Mouse (Mus musculus) kidney, postnatal 0 days (tissue): ENCODE measurements at regions not wholly inside any gene's neighbourhood (a gene's known extent, or its start where the extent isn't known, plus 50 kb on each side); places are given as distances from the start of the nearest gene placed in this dataset.

Experiments
- ATAC-seq: fragments of 200-750 bp; cut with Nextera tagmentation; replicated peaks from 2 replicates; pipeline ENCODE4 v1.8.0; 2017; ENCODE audit warnings: low read depth, moderate number of reproducible peaks, moderate TSS enrichment, moderate library complexity; ENCODE audit not compliant: low FRiP score
- DNase-seq: peaks from one replicate; pipeline ENCODE4 v3.0.0-alpha.2; 2016; ENCODE audit warnings: low spot score
- H3K27ac ChIP-seq: fragments of 300-500 bp; sonication (generic); 2 replicates; pipeline ENCODE4 v1.5.1; 2014; ENCODE audit warnings: mild to moderate bottlenecking
- H3K27me3 ChIP-seq: fragments of 300-500 bp; sonication (generic); 2 replicates; pipeline ENCODE4 v1.6.1; 2014; ENCODE audit warnings: low read length, mixed read lengths; ENCODE audit not compliant: insufficient read depth
- H3K36me3 ChIP-seq: fragments of 300-500 bp; sonication (generic); 2 replicates; pipeline ENCODE4 v1.6.1; 2014; ENCODE audit warnings: low read length, mixed read lengths; ENCODE audit not compliant: insufficient read depth
- H3K4me1 ChIP-seq: fragments of 300-500 bp; sonication (generic); replicated peaks from 2 replicates; pipeline ENCODE4 v1.6.1; 2014; ENCODE audit warnings: antibody characterized with exemption, low read length, mixed read lengths; ENCODE audit not compliant: insufficient read depth
- H3K4me2 ChIP-seq: fragments of 300-500 bp; sonication (generic); 2 replicates; pipeline ENCODE4 v1.6.1; 2014; ENCODE audit warnings: mild to moderate bottlenecking, low read length, moderate library complexity, mixed read lengths
- H3K4me3 ChIP-seq: fragments of 300-500 bp; sonication (generic); replicated peaks from 2 replicates; pipeline ENCODE4 v1.5.1; 2014; ENCODE audit warnings: low read depth, low read length
- H3K9ac ChIP-seq: fragments of 300-500 bp; sonication (generic); 2 replicates; pipeline ENCODE4 v1.6.1; 2014; ENCODE audit warnings: low read depth, low read length
- H3K9me3 ChIP-seq: fragments of 300-500 bp; sonication (generic); replicated peaks from 2 replicates; pipeline ENCODE4 v1.6.1; 2016; ENCODE audit warnings: low read length, inconsistent platforms, mixed read lengths
- CTCF ChIP-seq: IDR thresholded peaks from 2 replicates; pipeline ENCODE4 v1.5.1; 2016; ENCODE audit warnings: antibody characterized with exemption, low read depth, mild to moderate bottlenecking, moderate library complexity
- WGBS: fragments of 180-500 bp; shearing (Covaris S2); extraction: QIAGEN DNeasy Blood & Tissue Kit; methylation state at CpG from one replicate; pipeline ENCODE4 v1.1.7; 2014; 5-methylcytosine and 5-hydroxymethylcytosine counted together

- DNase-seq (no peak), ATAC-seq (no peak)
- Histone ChIP-seq H3K4me1 (no peaks in the 10 kb centered on the region), H3K9me3 (no peaks in the 10 kb centered on the region), H3K27me3 (no peaks in the 10 kb centered on the region), H3K4me3 (no peak overlapping the region), H3K27ac (no peak overlapping the region), H3K9ac (no peak overlapping the region), H3K4me2 (no peak overlapping the region), H3K36me3 (no peaks in the 10 kb centered on the region)
- TF ChIP-seq CTCF = no peak
- WGBS = 92% methylated on average over 5 of the region's 5 CpGs
These were observed 352.0 kb upstream of the Shh start for GRCm38 (mm10) chr5:28819091-28819490.

DNA sequence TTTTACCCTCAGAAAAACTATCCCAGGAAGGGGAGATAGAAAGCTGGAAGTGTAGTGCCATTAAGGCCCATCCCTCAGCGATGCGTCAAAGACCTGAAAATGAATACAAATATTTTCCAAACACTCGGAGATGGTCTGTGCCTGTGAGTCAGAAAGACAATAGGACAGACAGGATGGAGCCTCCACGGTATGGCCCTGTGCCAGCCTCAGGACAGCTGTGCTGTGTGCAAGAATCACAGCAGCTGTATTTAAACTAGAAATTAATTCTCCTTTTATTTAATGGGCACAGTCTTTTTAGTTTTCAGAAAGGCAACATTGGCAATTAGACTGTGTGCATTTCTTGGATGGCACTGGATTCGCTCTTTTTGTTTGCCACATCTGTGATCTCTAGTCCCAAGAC lies 340.9 kb upstream of the Shh start:
- ATAC-seq = no peak
- H3K4me1 ChIP-seq = no peaks in the 10 kb centered on the region
- WGBS = 70% methylated on average over 5 of the region's 5 CpGs
- DNase-seq = peak; percentile 1
- H3K4me3 ChIP-seq = no peak overlapping the region
- H3K36me3 ChIP-seq = no peaks in the 10 kb centered on the region
- no peak overlapping the region for H3K9ac ChIP-seq
- no peak overlapping the region for H3K27ac ChIP-seq
- H3K4me2 ChIP-seq = no peak overlapping the region
- no peaks in the 10 kb centered on the region for H3K9me3 ChIP-seq
- TF ChIP-seq CTCF = no peak
- no peaks in the 10 kb centered on the region for H3K27me3 ChIP-seq

- no peak overlapping the region for H3K4me3 ChIP-seq
- TF ChIP-seq CTCF = no peak
- H3K4me1 ChIP-seq = no peaks in the 10 kb centered on the region
- H3K9ac ChIP-seq = no peak overlapping the region
- no peaks in the 10 kb centered on the region for H3K27me3 ChIP-seq
- H3K4me2 ChIP-seq = no peak overlapping the region
- H3K36me3 ChIP-seq = no peaks in the 10 kb centered on the region
- no peak overlapping the region for H3K27ac ChIP-seq
- no peak for DNase-seq
- no peak for ATAC-seq
- H3K9me3 ChIP-seq = no peaks in the 10 kb centered on the region
- WGBS = 75% methylated on average over 2 of the region's 2 CpGs
These were observed 332.4 kb upstream of the Shh start for GRCm38 (mm10) chr5:28799464-28799863.

DNA sequence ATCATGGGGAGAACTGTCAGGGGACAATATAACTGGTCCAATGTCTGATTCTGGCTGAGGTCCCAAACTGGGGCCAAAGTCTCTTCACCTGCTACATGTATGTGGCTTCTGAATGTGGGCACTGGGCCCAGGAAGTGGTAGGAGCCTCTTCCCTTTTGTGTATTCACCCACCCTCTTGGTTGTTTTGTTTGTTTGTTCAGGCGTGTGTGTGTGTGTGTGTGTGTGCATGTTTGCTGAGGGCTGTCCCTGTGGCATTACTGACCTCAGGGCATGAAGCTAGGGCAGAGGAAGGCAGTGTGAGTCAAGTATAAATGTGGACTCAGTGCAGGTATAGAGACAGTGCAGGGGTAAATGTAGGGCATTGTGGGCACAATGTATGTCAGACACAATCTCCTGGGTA lies 331.3 kb upstream of the Shh start:
- ATAC-seq (no peak), DNase-seq (no peak)
- Histone ChIP-seq H3K4me1 (no peaks in the 10 kb centered on the region), H3K9me3 (no peaks in the 10 kb centered on the region), H3K36me3 (no peaks in the 10 kb centered on the region), H3K27ac (no peak overlapping the region), H3K4me2 (no peak overlapping the region), H3K4me3 (no peak overlapping the region), H3K27me3 (no peaks in the 10 kb centered on the region), H3K9ac (no peak overlapping the region)
- TF ChIP-seq CTCF = no peak
- 80% methylated on average over 1 of the region's 1 CpGs for WGBS

DNA sequence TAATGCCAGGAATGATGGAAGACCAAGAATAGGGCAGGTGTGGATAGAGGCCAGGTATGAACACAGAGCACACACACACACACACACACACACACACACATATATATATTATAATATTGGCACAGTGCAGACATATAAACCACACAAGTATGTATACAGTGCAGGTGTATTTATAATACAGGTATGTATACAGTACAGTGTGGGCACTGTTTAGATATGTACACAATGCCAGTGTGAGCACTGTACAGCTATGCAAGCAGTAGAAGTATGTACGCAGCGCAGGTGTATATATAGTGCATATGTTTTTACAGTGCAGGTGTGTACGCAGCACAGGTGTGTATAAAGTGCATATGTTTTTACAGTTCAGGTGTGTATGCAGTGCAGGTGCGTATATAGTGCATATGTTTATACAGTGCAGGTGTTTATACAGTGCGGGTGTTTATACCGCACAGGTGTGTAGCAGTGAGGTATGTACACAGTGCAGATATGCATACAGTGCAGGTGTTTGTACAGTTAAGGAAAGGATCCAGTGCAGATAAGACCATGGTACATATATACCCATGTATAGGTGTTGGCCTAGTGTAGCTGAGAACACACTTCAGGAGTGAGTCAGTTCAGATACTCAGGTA lies 328.2 kb upstream of the Shh start:
- Histone ChIP-seq H3K36me3 (no peaks in the 10 kb centered on the region), H3K4me2 (no peak overlapping the region), H3K27ac (no peak overlapping the region), H3K27me3 (no peaks in the 10 kb centered on the region), H3K9ac (no peak overlapping the region), H3K4me1 (no peaks in the 10 kb centered on the region), H3K9me3 (no peaks in the 10 kb centered on the region), H3K4me3 (no peak overlapping the region)
- no peak for ATAC-seq
- DNase-seq = no peak
- no peak for TF ChIP-seq CTCF
- 95% methylated on average over 6 of the region's 6 CpGs for WGBS

DNA sequence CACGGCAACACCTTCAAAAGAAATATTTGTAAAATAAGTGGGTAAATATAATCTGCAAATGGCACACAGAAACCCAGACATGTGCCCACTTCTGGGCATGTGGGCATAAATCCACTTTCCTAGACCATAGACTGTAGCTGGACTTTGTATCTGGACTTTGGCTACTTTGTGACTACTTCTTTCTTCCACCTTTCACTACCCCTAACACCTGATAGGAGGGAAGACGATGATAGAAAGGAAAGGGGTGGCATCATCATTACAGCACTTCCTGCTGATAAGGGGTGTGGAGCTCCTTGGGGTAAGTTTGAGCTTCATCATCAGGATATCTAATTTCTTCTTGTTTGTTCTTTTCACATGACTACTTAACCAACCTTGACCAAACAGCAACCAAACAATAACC lies 326.7 kb upstream of the Shh start:
- Histone ChIP-seq H3K27me3 (no peaks in the 10 kb centered on the region), H3K9me3 (no peaks in the 10 kb centered on the region), H3K36me3 (no peaks in the 10 kb centered on the region), H3K4me2 (no peak overlapping the region), H3K4me1 (no peaks in the 10 kb centered on the region), H3K4me3 (no peak overlapping the region), H3K27ac (no peak overlapping the region), H3K9ac (no peak overlapping the region)
- no peak for ATAC-seq
- 79% methylated on average over 2 of the region's 2 CpGs for WGBS
- TF ChIP-seq CTCF = no peak
- DNase-seq = no peak
